8 mouse cellular contexts compared by ENCODE assay signal in the genomic region with DNA sequence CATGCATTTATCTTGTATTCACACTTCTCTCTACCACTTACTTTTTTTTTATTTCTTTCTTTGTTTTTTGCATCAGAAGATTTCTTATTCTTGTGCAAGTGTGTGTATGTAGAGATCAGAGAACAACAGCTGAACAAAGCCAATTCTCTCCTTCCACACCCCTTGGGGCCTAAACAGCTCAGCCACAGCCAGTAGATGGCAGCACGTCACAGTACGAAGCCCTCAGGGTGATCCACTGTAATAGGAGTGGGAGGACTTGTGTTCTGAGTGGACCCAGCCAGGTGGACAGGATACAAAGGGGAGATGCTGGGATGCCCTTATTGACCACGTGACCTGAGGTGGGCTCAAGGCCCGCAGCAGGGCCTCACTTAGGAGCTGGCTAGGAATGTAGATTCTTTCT. TPM values are rescaled to one million over a fixed set of nuclear protein-coding genes. Genes with fewer than 3 reads are reported as not detected.
DNase-seq lines count a peak whose midpoint lies in the region; ATAC-seq and TF ChIP-seq lines count a peak whose summit lies in the region.

No protein-coding gene starts in this region.

- 7% methylated on average over 4 of the region's 4 CpGs for WGBS in midbrain, embryonic 10.5 days
- 7% methylated on average over 4 of the region's 4 CpGs for WGBS in midbrain, embryonic 15.5 days
- WGBS in spleen, adult 2 months = 4% methylated on average over 4 of the region's 4 CpGs

- H3K9me3 ChIP-seq in midbrain, embryonic 10.5 days (replicated peaks) = no peaks in the 10 kb centered on the region
- H3K9me3 ChIP-seq in midbrain, embryonic 15.5 days = no peaks in the 10 kb centered on the region

- no peak overlapping the region for H3K27ac ChIP-seq in midbrain, embryonic 10.5 days (replicated peaks)
- H3K27ac ChIP-seq in midbrain, embryonic 15.5 days = no peak overlapping the region
- no peak overlapping the region for H3K27ac ChIP-seq in cortical plate, adult 2 months (ENCODE audit: insufficient read depth, low read length)
- no peak overlapping the region for H3K27ac ChIP-seq in spleen, adult 2 months (ENCODE audit: insufficient read depth, low read length)

- H3K27me3 ChIP-seq in midbrain, embryonic 10.5 days (ENCODE audit: low read depth, poor library complexity, severe bottlenecking) = no peaks in the 10 kb centered on the region
- no peaks in the 10 kb centered on the region for H3K27me3 ChIP-seq in midbrain, embryonic 15.5 days (replicated peaks)
- H3K27me3 ChIP-seq in spleen, adult 2 months (ENCODE audit: control insufficient read depth, insufficient read depth, low read length) = no peaks in the 10 kb centered on the region

- no peaks in the 10 kb centered on the region for H3K36me3 ChIP-seq in midbrain, embryonic 10.5 days
- no peaks in the 10 kb centered on the region for H3K36me3 ChIP-seq in midbrain, embryonic 15.5 days (replicated peaks)
- H3K36me3 ChIP-seq in spleen, adult 2 months (ENCODE audit: control insufficient read depth, insufficient read depth, low read length) = no peaks in the 10 kb centered on the region

- H3K4me3 ChIP-seq in midbrain, embryonic 10.5 days = no peak overlapping the region
- H3K4me3 ChIP-seq in midbrain, embryonic 15.5 days = no peak overlapping the region
- H3K4me3 ChIP-seq in cortical plate, adult 2 months (ENCODE audit: insufficient read depth, low read length) = no peak overlapping the region
- H3K4me3 ChIP-seq in spleen, adult 2 months (ENCODE audit: extremely low read depth, insufficient read depth, insufficient read length) = no peak overlapping the region

- ATAC-seq in midbrain, embryonic 15.5 days (replicated peaks) = no peak
- ATAC-seq in inflammation-experienced regulatory T-cells, adult 6 months = peak; percentile 99

- no peak overlapping the region for H3K4me2 ChIP-seq in midbrain, embryonic 15.5 days

- no peak overlapping the region for H3K9ac ChIP-seq in midbrain, embryonic 15.5 days

- DNase-seq in midbrain, embryonic 10.5 days (ENCODE audit: low spot score) = peak; percentile 59
- peak; percentile 68 for DNase-seq in gastrocnemius, postnatal 25 days
- DNase-seq in left cerebral cortex, postnatal 14 days (ENCODE audit: low spot score in 2 of 2) = peak; percentile 60 to 72
- DNase-seq in mesoderm, embryonic 11.5 days (ENCODE audit: low read depth, low spot score) = peak; percentile 69
- DNase-seq in spleen, adult 2 months (ENCODE audit: low read depth in 1 of 2, low spot score in 2 of 2) = peak; percentile 73 to 86

- intact Hi-C loops in left cerebral cortex, postnatal 14 days (cut with DNase I) = loop anchor here (1.0 to 5.0 kb wide), 2 partner anchors 30 to 72 kb away; a partner anchor contains a TSS

- no peaks in the 10 kb centered on the region for H3K4me1 ChIP-seq in midbrain, embryonic 10.5 days
- H3K4me1 ChIP-seq in midbrain, embryonic 15.5 days = no peaks in the 10 kb centered on the region
- H3K4me1 ChIP-seq in cortical plate, adult 2 months (ENCODE audit: control insufficient read depth, insufficient read depth, low read length) = no peaks in the 10 kb centered on the region
- H3K4me1 ChIP-seq in spleen, adult 2 months (ENCODE audit: control insufficient read depth, insufficient read depth, insufficient read length) = peaks cover 5% of the 10 kb centered on the region; the same call in 1 of the 2 replicates

- TF ChIP-seq POLR2A in cortical plate, adult 2 months (IDR thresholded peaks at IDR 0.05; ENCODE audit: extremely low read depth, insufficient read depth, low read length) = no peak
- TF ChIP-seq POLR2A in spleen, adult 2 months (IDR thresholded peaks at IDR 0.05; ENCODE audit: low read depth, low read length) = no peak

- TF ChIP-seq CTCF in cortical plate, adult 2 months (IDR thresholded peaks at IDR 0.05; ENCODE audit: extremely low read depth, insufficient read depth, low read length) = peak; percentile 96
- TF ChIP-seq CTCF in spleen, adult 2 months (IDR thresholded peaks at IDR 0.05; ENCODE audit: extremely low read depth, insufficient read depth, insufficient read length, insufficient replicate concordance) = peak; percentile 95; the same call in 1 of the 2 replicates

RNA-seq across cellular contexts. Expression of a gene that starts 5.3 kb away (rescaled TPM):
- polyA plus RNA-seq in midbrain, embryonic 10.5 days (2016; fragmentation: Nextera tagmentation; extraction: Ambion mirVana) = 0.46 and 0.60 TPM in 2 replicates
- polyA plus RNA-seq in midbrain, embryonic 15.5 days (2015; fragmentation: Nextera tagmentation; extraction: Ambion mirVana) = 0.19 TPM in 1 of 2 replicates, not detected in the other
- 0.11 and 0.15 TPM in 2 replicates for polyA plus RNA-seq in cortical plate, adult 2 months (2012; rRNA removed)
- total RNA-seq in gastrocnemius, postnatal 25 days (2021) = under 1 TPM; 0.08 to 0.10 TPM
- polyA plus RNA-seq in inflammation-experienced regulatory T-cells, adult 6 months (2017; shearing (Covaris generic)) = 1 to 10 TPM; 1.9 to 8.0 (median 7.0) TPM
- total RNA-seq in left cerebral cortex, postnatal 14 days (2021) = under 1 TPM in 1 of 2 experiments, not detected in 1; 0.09 TPM
- polyA plus RNA-seq in spleen, adult 2 months (2012; rRNA removed) = 44.8 and 47.2 TPM in 2 replicates

RNA-seq across cellular contexts. Expression of a gene that starts 16.2 kb away (rescaled TPM):
- polyA plus RNA-seq in midbrain, embryonic 10.5 days (2016; fragmentation: Nextera tagmentation; extraction: Ambion mirVana) = 216 and 225 TPM in 2 replicates
- polyA plus RNA-seq in midbrain, embryonic 15.5 days (2015; fragmentation: Nextera tagmentation; extraction: Ambion mirVana) = 92.1 and 96.0 TPM in 2 replicates
- polyA plus RNA-seq in cortical plate, adult 2 months (2012; rRNA removed) = 55.4 and 61.0 TPM in 2 replicates
- 10 to 100 TPM; 25.7 to 36.4 TPM for total RNA-seq in gastrocnemius, postnatal 25 days (2021)
- 100 to 1,000 TPM; 177 to 235 (median 211) TPM for polyA plus RNA-seq in inflammation-experienced regulatory T-cells, adult 6 months (2017; shearing (Covaris generic))
- 10 to 100 TPM; 48.8 to 49.7 TPM for total RNA-seq in left cerebral cortex, postnatal 14 days (2021)
- 12.2 and 14.7 TPM in 2 replicates for polyA plus RNA-seq in spleen, adult 2 months (2012; rRNA removed)

RNA-seq across cellular contexts. Expression of a gene that starts 30.7 kb away (rescaled TPM):
- polyA plus RNA-seq in midbrain, embryonic 10.5 days (2016; fragmentation: Nextera tagmentation; extraction: Ambion mirVana) = 54.0 and 63.7 TPM in 2 replicates
- polyA plus RNA-seq in midbrain, embryonic 15.5 days (2015; fragmentation: Nextera tagmentation; extraction: Ambion mirVana) = 63.2 and 68.3 TPM in 2 replicates
- polyA plus RNA-seq in cortical plate, adult 2 months (2012; rRNA removed) = 36.9 and 37.8 TPM in 2 replicates
- 10 to 100 TPM; 18.9 to 21.7 TPM for total RNA-seq in gastrocnemius, postnatal 25 days (2021)
- 100 to 1,000 TPM in 1 of 3 experiments, 10 to 100 TPM in 2; 81.7 to 101 (median 98.9) TPM for polyA plus RNA-seq in inflammation-experienced regulatory T-cells, adult 6 months (2017; shearing (Covaris generic))
- 10 to 100 TPM; 34.0 to 39.0 TPM for total RNA-seq in left cerebral cortex, postnatal 14 days (2021)
- 45.7 TPM in 2 replicates for polyA plus RNA-seq in spleen, adult 2 months (2012; rRNA removed)

RNA-seq across cellular contexts. Expression of a gene that starts 34.3 kb away (rescaled TPM):
- 368 and 383 TPM in 2 replicates for polyA plus RNA-seq in midbrain, embryonic 10.5 days (2016; fragmentation: Nextera tagmentation; extraction: Ambion mirVana)
- 183 and 190 TPM in 2 replicates for polyA plus RNA-seq in midbrain, embryonic 15.5 days (2015; fragmentation: Nextera tagmentation; extraction: Ambion mirVana)
- polyA plus RNA-seq in cortical plate, adult 2 months (2012; rRNA removed) = 49.1 and 54.7 TPM in 2 replicates
- total RNA-seq in gastrocnemius, postnatal 25 days (2021) = 10 to 100 TPM; 22.6 to 25.2 TPM
- polyA plus RNA-seq in inflammation-experienced regulatory T-cells, adult 6 months (2017; shearing (Covaris generic)) = 100 to 1,000 TPM; 184 to 209 (median 207) TPM
- 10 to 100 TPM; 71.0 to 77.4 TPM for total RNA-seq in left cerebral cortex, postnatal 14 days (2021)
- 68.0 and 109 TPM in 2 replicates for polyA plus RNA-seq in spleen, adult 2 months (2012; rRNA removed)

RNA-seq across cellular contexts. Expression of a gene that starts 56.4 kb away (rescaled TPM):
- polyA plus RNA-seq in midbrain, embryonic 10.5 days (2016; fragmentation: Nextera tagmentation; extraction: Ambion mirVana) = 64.5 and 70.1 TPM in 2 replicates
- 57.0 and 63.4 TPM in 2 replicates for polyA plus RNA-seq in midbrain, embryonic 15.5 days (2015; fragmentation: Nextera tagmentation; extraction: Ambion mirVana)
- 46.4 and 50.5 TPM in 2 replicates for polyA plus RNA-seq in cortical plate, adult 2 months (2012; rRNA removed)
- total RNA-seq in gastrocnemius, postnatal 25 days (2021) = 10 to 100 TPM; 41.5 to 42.3 TPM
- 10 to 100 TPM; 70.5 to 83.4 (median 77.2) TPM for polyA plus RNA-seq in inflammation-experienced regulatory T-cells, adult 6 months (2017; shearing (Covaris generic))
- total RNA-seq in left cerebral cortex, postnatal 14 days (2021) = 10 to 100 TPM; 28.3 to 30.9 TPM
- 27.9 and 32.4 TPM in 2 replicates for polyA plus RNA-seq in spleen, adult 2 months (2012; rRNA removed)
